Comparison of ENCODE assay signal across 16 mouse cellular contexts in the genomic region with DNA sequence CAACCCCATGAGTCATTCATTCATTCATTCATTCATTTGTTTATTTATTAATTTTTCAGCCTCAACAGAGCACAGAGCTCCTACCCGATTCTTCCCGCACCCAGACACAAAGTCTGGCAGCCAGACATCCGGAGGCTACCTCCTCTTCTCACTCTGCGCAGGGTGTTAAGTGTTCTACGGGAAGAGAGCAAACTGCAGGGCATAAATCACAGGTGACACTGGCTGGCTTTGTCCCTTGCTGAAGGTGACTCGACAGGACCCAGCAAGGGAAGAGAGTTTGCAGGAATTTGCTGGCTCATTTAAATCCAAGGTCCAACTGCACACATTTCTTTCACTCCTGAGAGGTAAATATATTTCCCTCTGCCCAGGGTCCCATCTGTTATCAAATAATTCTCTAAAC. TPM values are rescaled to one million over a fixed set of nuclear protein-coding genes. Genes with fewer than 3 reads are reported as not detected.
DNase-seq lines count a peak whose midpoint lies in the region; ATAC-seq lines count a peak whose summit lies in the region.
"Had no signal": no experiment of that assay in that cellular context is flagged by ENCODE, and none has a peak within 500 bp of the region (broad histone marks: within the 10 kb centered on the region; RNA-seq: fewer than 3 reads in every experiment).

No protein-coding gene starts in this region.

- no peaks in the 10 kb centered on the region for H3K9me3 ChIP-seq in heart, embryonic 12.5 days (replicated peaks)
- H3K9me3 ChIP-seq in lung, embryonic 16.5 days (ENCODE audit: control insufficient read depth, low read length): no peaks in the 10 kb centered on the region
- H3K9me3 ChIP-seq in forebrain, embryonic 15.5 days: no peaks in the 10 kb centered on the region
- H3K9me3 ChIP-seq: G1E; midbrain, embryonic 15.5 days; neural tube, embryonic 12.5 days had no signal

- H3K36me3 ChIP-seq in heart, embryonic 12.5 days: no peaks in the 10 kb centered on the region
- H3K36me3 ChIP-seq in lung, embryonic 16.5 days (ENCODE audit: control insufficient read depth, insufficient read depth, low read length): no peaks in the 10 kb centered on the region
- H3K36me3 ChIP-seq in forebrain, embryonic 15.5 days: no peaks in the 10 kb centered on the region
- H3K36me3 ChIP-seq: G1E; midbrain, embryonic 15.5 days; neural tube, embryonic 12.5 days had no signal

- H3K9ac ChIP-seq in heart, embryonic 12.5 days: no peak overlapping the region
- H3K9ac ChIP-seq in lung, embryonic 16.5 days (ENCODE audit: low read length): no peak overlapping the region
- H3K9ac ChIP-seq in forebrain, embryonic 15.5 days (replicated peaks): no peak overlapping the region
- H3K9ac ChIP-seq: midbrain, embryonic 15.5 days; neural tube, embryonic 12.5 days had no signal

- H3K27me3 ChIP-seq in heart, embryonic 12.5 days (replicated peaks): no peaks in the 10 kb centered on the region
- H3K27me3 ChIP-seq in lung, embryonic 16.5 days (ENCODE audit: control insufficient read depth, insufficient read depth, low read depth, low read length): no peaks in the 10 kb centered on the region
- no peaks in the 10 kb centered on the region for H3K27me3 ChIP-seq in forebrain, embryonic 15.5 days
- H3K27me3 ChIP-seq: midbrain, embryonic 15.5 days; neural tube, embryonic 12.5 days had no signal

- no peak overlapping the region for H3K4me3 ChIP-seq in heart, embryonic 12.5 days
- no peak overlapping the region for H3K4me3 ChIP-seq in lung, embryonic 16.5 days (ENCODE audit: low read length)
- H3K4me3 ChIP-seq in forebrain, embryonic 15.5 days: no peak overlapping the region
- H3K4me3 ChIP-seq: left cerebral cortex, adult 2 months; midbrain, embryonic 15.5 days; neural tube, embryonic 12.5 days had no signal

- peaks cover 43% of the 10 kb centered on the region for H3K4me1 ChIP-seq in heart, embryonic 12.5 days (replicated peaks)
- peaks cover 12% of the 10 kb centered on the region; the same call in 1 of the 2 replicates for H3K4me1 ChIP-seq in lung, embryonic 16.5 days (replicated peaks; ENCODE audit: control insufficient read depth, insufficient read depth, low read length)
- H3K4me1 ChIP-seq in forebrain, embryonic 15.5 days: peaks cover 9% of the 10 kb centered on the region

- no peak for ATAC-seq in heart, embryonic 12.5 days (ENCODE audit: insufficient number of reproducible peaks, low FRiP score)
- no peak for ATAC-seq in lung, embryonic 16.5 days (ENCODE audit: low read depth)
- no peak for ATAC-seq in forebrain, embryonic 15.5 days (replicated peaks)
- ATAC-seq: midbrain, embryonic 15.5 days had no signal

- no peak overlapping the region for H3K4me2 ChIP-seq in heart, embryonic 12.5 days
- H3K4me2 ChIP-seq in lung, embryonic 16.5 days (ENCODE audit: low read depth, low read length): no peak overlapping the region
- H3K4me2 ChIP-seq in forebrain, embryonic 15.5 days (replicated peaks): no peak overlapping the region
- H3K4me2 ChIP-seq: liver, embryonic 11.5 days; midbrain, embryonic 15.5 days; neural tube, embryonic 12.5 days had no signal

- 30% methylated on average over 6 of the region's 6 CpGs for WGBS in heart, embryonic 12.5 days
- WGBS in lung, embryonic 16.5 days: 8% methylated on average over 6 of the region's 6 CpGs
- WGBS in forebrain, embryonic 15.5 days: 77% methylated on average over 6 of the region's 6 CpGs

- no peak for DNase-seq in heart, postnatal 4 days
- DNase-seq in lung, postnatal 10 days: no peak
- DNase-seq in kidney, postnatal 25 days: peak; percentile 34 to 70
- DNase-seq in yolk sac, embryonic 10.5 days (ENCODE audit: low spot score): peak; percentile 63
- no peak for DNase-seq in ovary, adult 18-20 months (ENCODE audit: low spot score)
- DNase-seq: B cell, adult 2 months; cerebellum, adult 18-20 months; thymus, postnatal 14 days had no signal

- H3K27ac ChIP-seq in heart, embryonic 12.5 days (ENCODE audit: poor library complexity, severe bottlenecking): peak overlapping the region; percentile 35
- H3K27ac ChIP-seq in lung, embryonic 16.5 days (ENCODE audit: low read length): peak overlapping the region; percentile 8; the same call in 1 of the 2 replicates
- H3K27ac ChIP-seq in forebrain, embryonic 15.5 days (replicated peaks): no peak overlapping the region
- H3K27ac ChIP-seq: left cerebral cortex, adult 2 months; midbrain, embryonic 15.5 days; neural tube, embryonic 12.5 days had no signal

RNA-seq across cellular contexts. Expression of a gene that starts 9.8 kb away (rescaled TPM):
- polyA plus RNA-seq in heart, embryonic 12.5 days (2016; fragmentation: Nextera tagmentation; extraction: Ambion mirVana): 33.5 and 33.9 TPM in 2 replicates
- 10 to 100 TPM; 54.1 to 54.3 TPM for total RNA-seq in heart, postnatal 4 days (2021)
- 26.1 and 27.4 TPM in 2 replicates for polyA plus RNA-seq in lung, embryonic 16.5 days (2015; fragmentation: Nextera tagmentation; extraction: Ambion mirVana)
- 42.0 TPM in 2 replicates for polyA plus RNA-seq in forebrain, embryonic 15.5 days (2015; fragmentation: Nextera tagmentation; extraction: Ambion mirVana)

RNA-seq across cellular contexts. Expression of a gene that starts 15.4 kb away (rescaled TPM):
- not detected in 2 replicates for polyA plus RNA-seq in heart, embryonic 12.5 days (2016; fragmentation: Nextera tagmentation; extraction: Ambion mirVana)
- not detected for total RNA-seq in heart, postnatal 4 days (2021)
- polyA plus RNA-seq in lung, embryonic 16.5 days (2015; fragmentation: Nextera tagmentation; extraction: Ambion mirVana): not detected in 2 replicates
- not detected in 2 replicates for polyA plus RNA-seq in forebrain, embryonic 15.5 days (2015; fragmentation: Nextera tagmentation; extraction: Ambion mirVana)
- total RNA-seq: G1E; left cerebral cortex, adult 2 months had no signal
- polyA plus RNA-seq: G1E; liver, embryonic 11.5 days; midbrain, embryonic 15.5 days; neural tube, embryonic 12.5 days had no signal

RNA-seq across cellular contexts. Expression of a gene that starts 33.1 kb away (rescaled TPM):
- polyA plus RNA-seq in heart, embryonic 12.5 days (2016; fragmentation: Nextera tagmentation; extraction: Ambion mirVana): 28.0 and 29.6 TPM in 2 replicates
- total RNA-seq in heart, postnatal 4 days (2021): 10 to 100 TPM; 17.0 to 18.3 TPM
- polyA plus RNA-seq in lung, embryonic 16.5 days (2015; fragmentation: Nextera tagmentation; extraction: Ambion mirVana): 34.1 and 35.9 TPM in 2 replicates
- 24.0 and 27.1 TPM in 2 replicates for polyA plus RNA-seq in forebrain, embryonic 15.5 days (2015; fragmentation: Nextera tagmentation; extraction: Ambion mirVana)

Comparison
In these comparisons a context has a peak if more than half of its experiments do, and no peak if none do; other contexts are left out.
1. DNase-seq: peak in kidney, postnatal 25 days (2 of 2) and yolk sac, embryonic 10.5 days (single experiment); none in heart, postnatal 4 days (single experiment), lung, postnatal 10 days (single experiment) and ovary, adult 18-20 months (single experiment).